Mouse (Mus musculus): ENCODE data around the gene Col4a4.

DNA sequence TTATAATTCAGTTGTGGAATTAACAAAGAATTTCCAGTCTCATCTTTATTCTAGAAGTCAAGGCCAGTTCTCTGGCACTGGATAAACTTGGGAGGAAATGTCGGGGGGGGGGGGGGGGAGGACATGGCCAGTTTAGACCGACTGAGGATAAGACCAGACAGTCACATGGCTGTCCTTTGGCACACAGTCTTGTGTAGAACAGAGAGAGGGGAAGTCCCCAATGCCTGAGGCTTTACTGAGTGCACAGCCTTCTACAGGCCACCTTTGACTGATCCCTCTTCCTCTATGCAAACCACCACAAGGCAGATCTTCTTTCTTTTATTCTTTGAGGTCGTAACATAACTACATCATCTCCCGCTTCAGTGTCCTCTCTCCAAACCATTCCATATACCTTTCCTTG lies 49.7 kb upstream of the Col4a4 start:
- TF ChIP-seq CTCF (IDR thresholded peaks at IDR 0.05; ENCODE audit: low read depth) (no peak), EP300 (IDR thresholded peaks at IDR 0.05; ENCODE audit: low read depth) (no peak)

Data from heart, postnatal 0 days (tissue).